Mouse (Mus musculus) intestine, embryonic 15.5 days (tissue): Measurements from ENCODE around the gene Lypd4. TPM values are rescaled to one million over a fixed set of nuclear protein-coding genes. Genes with fewer than 3 reads are reported as not detected.
"Not testable (repeated sequence)": the region's sequence is repeated elsewhere in the genome, so short reads cannot be mapped to it uniquely, and the experiment has no call there.

Source experiments
- ATAC-seq: fragments of 200-750 bp; cut with Nextera tagmentation; 2 replicates; pipeline ENCODE4 v1.8.0; 2017; ENCODE audit warnings: moderate TSS enrichment, moderate library complexity
- H3K27ac ChIP-seq: fragments of 300-500 bp; sonication (generic); 2 replicates; pipeline ENCODE4 v1.5.1; 2015; ENCODE audit warnings: mild to moderate bottlenecking, inconsistent platforms
- H3K27me3 ChIP-seq: fragments of 300-500 bp; sonication (generic); replicated peaks from 2 replicates; pipeline ENCODE4 v1.6.1; 2015; ENCODE audit warnings: inconsistent platforms
- H3K36me3 ChIP-seq: fragments of 300-500 bp; sonication (generic); 2 replicates; pipeline ENCODE4 v1.6.1; 2015; ENCODE audit warnings: inconsistent platforms
- H3K4me1 ChIP-seq: fragments of 300-500 bp; sonication (generic); replicated peaks from 2 replicates; pipeline ENCODE4 v1.6.1; 2015; ENCODE audit warnings: inconsistent platforms
- H3K4me2 ChIP-seq: fragments of 300-500 bp; sonication (generic); replicated peaks from 2 replicates; pipeline ENCODE4 v1.6.1; 2015; ENCODE audit warnings: mild to moderate bottlenecking, inconsistent platforms
- H3K4me3 ChIP-seq: fragments of 300-500 bp; sonication (generic); replicated peaks from 2 replicates; pipeline ENCODE4 v1.5.1; 2015; ENCODE audit warnings: inconsistent platforms
- H3K9ac ChIP-seq: fragments of 300-500 bp; sonication (generic); 2 replicates; pipeline ENCODE4 v1.6.1; 2015; ENCODE audit warnings: inconsistent platforms
- H3K9me3 ChIP-seq: fragments of 300-500 bp; sonication (generic); 2 replicates; pipeline ENCODE4 v1.6.1; 2016; ENCODE audit warnings: inconsistent platforms
- WGBS: fragments of 180-500 bp; shearing (Covaris S2); methylation state at CpG from one replicate; pipeline ENCODE4 v1.1.7; 2015; 5-methylcytosine and 5-hydroxymethylcytosine counted together
- polyA plus RNA-seq: library from polyadenylated mRNA; unstranded; fragments of >200 nt; fragmentation: Nextera tagmentation; extraction: Ambion mirVana; gene quantifications from 2 replicates; pipeline ENCODE4 v1.2.1, GENCODE M21; 2015

Gene Lypd4
- polyA plus RNA-seq, 1 experiment from 2014 or later, result not detected

DNA sequence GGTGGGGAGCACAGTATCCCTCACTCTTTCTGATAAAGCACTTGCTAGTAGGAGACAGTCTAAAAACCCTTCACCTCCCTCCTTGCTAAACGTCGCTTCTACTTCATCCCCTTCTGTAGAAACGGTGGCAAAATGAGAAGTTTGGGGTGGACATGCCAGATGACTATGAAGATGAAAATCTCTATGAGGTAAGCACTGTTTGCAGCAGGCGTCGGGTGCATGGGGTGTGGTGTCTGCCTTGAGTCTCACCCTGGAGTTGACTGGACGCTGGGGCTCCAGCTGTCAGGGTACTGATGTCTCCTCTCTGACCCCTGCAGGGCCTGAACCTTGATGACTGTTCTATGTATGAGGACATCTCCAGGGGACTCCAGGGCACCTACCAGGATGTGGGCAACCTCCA, 31.4 kb upstream of the Lypd4 start:
- Histone ChIP-seq H3K27me3 (no peaks in the 10 kb centered on the region), H3K4me3 (no peak overlapping the region), H3K4me1 (peaks cover 10% of the 10 kb centered on the region), H3K27ac (no peak overlapping the region), H3K36me3 (no peaks in the 10 kb centered on the region), H3K9me3 (no peaks in the 10 kb centered on the region), H3K9ac (no peak overlapping the region), H3K4me2 (no peak overlapping the region)
- WGBS, result 77% methylated on average over 6 of the region's 6 CpGs
- ATAC-seq, result no peak

DNA sequence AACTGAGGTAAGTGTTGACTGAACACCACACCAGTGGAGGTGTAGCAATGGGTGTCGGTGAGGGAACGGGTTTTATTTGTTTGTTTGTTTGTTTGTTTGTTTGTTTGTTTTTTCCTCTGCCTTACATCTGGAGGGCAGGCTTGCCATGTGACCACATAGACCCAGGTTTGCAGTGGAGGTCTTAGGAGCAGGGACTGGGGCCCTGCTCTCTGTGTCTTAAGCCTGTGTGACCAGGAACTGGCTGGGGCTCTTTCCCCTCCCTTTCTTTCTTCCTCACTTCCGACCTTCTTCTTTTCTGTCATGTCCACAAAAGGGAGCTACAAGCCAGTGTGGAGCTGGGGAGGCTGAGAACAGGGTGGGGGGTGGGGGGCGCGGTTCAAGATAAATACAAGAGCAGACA, 28.2 kb upstream of the Lypd4 start:
- WGBS, result 71% methylated on average over 5 of the region's 5 CpGs
- Histone ChIP-seq H3K27me3 (no peaks in the 10 kb centered on the region), H3K9ac (no peak overlapping the region), H3K4me1 (peaks cover 3% of the 10 kb centered on the region; the same call in 1 of the 2 replicates), H3K36me3 (no peaks in the 10 kb centered on the region), H3K4me3 (no peak overlapping the region), H3K9me3 (no peaks in the 10 kb centered on the region), H3K27ac (no peak overlapping the region), H3K4me2 (no peak overlapping the region)
- no peak for ATAC-seq

DNA sequence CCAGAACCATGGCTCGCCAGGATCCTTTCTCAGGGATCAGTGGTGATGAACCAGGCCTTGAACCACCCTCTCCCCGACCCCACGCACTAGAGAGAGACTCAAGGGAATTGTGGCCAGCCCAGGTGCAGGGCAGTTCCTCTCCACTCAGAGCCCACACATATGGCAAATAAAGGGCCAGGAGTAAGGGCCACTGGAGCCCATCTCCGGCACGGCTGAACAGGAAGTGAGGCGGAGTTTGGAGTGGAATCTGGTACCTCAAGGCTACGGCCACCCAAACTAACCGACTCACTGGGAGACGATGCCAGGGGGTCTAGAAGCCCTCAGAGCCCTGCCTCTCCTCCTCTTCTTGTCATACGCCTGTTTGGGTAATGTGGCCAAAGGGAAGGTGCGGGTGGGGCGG, 27.5 kb upstream of the Lypd4 start, which contains the start of gene Cd79a:
Cd79a (plus strand) TSS at position 158 of the 400 bp plus-strand sequence.
- Histone ChIP-seq H3K27ac (no peak within 1 kb of the TSS), H3K9ac (no peak within 1 kb of the TSS), H3K4me2 (no peak within 1 kb of the TSS), H3K27me3 (no peaks in the 10 kb centered on the region), H3K9me3 (no peaks in the 10 kb centered on the region), H3K36me3 (no peaks in the 10 kb centered on the region), H3K4me3 (no peak within 1 kb of the TSS), H3K4me1 (no peaks in the 10 kb centered on the region; the same call in 1 of the 2 replicates)
- WGBS, result 61% methylated on average over 12 of the region's 12 CpGs
- ATAC-seq, result no peak

GRCm38 (mm10) chr7:24896269-24896668, 26.5 kb upstream of the Lypd4 start:
- WGBS, result 89% methylated on average over 8 of the region's 8 CpGs
- Histone ChIP-seq H3K4me1 (no peaks in the 10 kb centered on the region), H3K9ac (no peak overlapping the region), H3K27ac (no peak overlapping the region), H3K4me3 (no peak overlapping the region), H3K9me3 (no peaks in the 10 kb centered on the region), H3K4me2 (no peak overlapping the region), H3K27me3 (no peaks in the 10 kb centered on the region), H3K36me3 (no peaks in the 10 kb centered on the region)
- ATAC-seq, result no peak

DNA sequence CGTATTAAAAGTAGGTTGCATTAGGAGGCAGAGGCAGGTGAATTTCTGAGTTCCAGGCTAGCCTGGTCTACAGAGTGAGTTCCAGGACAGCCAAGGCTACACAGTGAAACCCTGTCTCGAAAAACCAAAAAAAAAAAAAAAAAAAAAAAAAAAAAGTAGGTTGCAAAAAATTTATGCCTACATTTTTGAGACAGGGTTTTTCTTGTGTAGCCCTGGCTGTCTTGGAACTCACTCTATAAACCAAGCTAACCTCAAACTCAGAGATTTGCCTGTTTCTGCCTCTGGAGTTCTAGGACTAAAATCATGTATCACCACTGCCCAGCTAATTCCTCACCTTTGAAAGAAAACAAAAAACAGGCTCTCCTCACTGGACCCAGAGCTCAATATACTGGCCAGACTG, 26.0 kb upstream of the Lypd4 start:
- not testable (repeated sequence) for H3K4me2 ChIP-seq, H3K4me1 ChIP-seq, ATAC-seq, H3K4me3 ChIP-seq, H3K9ac ChIP-seq, H3K27ac ChIP-seq, H3K36me3 ChIP-seq, H3K9me3 ChIP-seq, H3K27me3 ChIP-seq
- 95% methylated on average over 2 of the region's 2 CpGs for WGBS

DNA sequence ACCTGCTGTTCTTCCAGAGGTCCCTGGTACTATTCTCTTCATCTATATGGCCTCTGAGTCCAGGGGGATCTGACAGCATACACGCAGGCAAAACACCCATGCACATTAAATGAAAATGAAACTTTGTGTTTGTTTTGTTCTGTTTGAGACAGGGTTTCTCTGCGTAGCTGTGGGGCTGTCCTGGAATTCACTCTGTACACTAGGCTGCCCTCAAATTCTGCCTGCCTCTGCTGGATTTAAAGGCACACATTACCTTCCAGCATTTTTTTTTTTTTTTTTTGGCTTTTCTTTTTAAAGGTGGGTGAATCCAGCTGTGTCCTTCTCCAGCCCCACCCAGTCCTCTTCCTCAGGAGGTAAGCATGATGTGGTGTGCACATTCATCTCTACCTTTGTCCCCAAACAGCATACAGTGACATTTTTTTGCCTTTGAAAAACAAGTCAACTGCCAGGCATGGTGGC, 22.4 kb upstream of the Lypd4 start:
- peaks cover 4% of the 10 kb centered on the region; the same call in 1 of the 2 replicates for H3K4me1 ChIP-seq
- H3K27ac ChIP-seq, result no peak overlapping the region
- H3K9ac ChIP-seq, result no peak overlapping the region
- no peak for ATAC-seq
- no peaks in the 10 kb centered on the region for H3K27me3 ChIP-seq
- WGBS, result 60% methylated on average over 2 of the region's 2 CpGs
- no peak overlapping the region for H3K4me3 ChIP-seq
- no peak overlapping the region for H3K4me2 ChIP-seq
- H3K9me3 ChIP-seq, result no peaks in the 10 kb centered on the region
- H3K36me3 ChIP-seq, result peaks cover 23% of the 10 kb centered on the region

DNA sequence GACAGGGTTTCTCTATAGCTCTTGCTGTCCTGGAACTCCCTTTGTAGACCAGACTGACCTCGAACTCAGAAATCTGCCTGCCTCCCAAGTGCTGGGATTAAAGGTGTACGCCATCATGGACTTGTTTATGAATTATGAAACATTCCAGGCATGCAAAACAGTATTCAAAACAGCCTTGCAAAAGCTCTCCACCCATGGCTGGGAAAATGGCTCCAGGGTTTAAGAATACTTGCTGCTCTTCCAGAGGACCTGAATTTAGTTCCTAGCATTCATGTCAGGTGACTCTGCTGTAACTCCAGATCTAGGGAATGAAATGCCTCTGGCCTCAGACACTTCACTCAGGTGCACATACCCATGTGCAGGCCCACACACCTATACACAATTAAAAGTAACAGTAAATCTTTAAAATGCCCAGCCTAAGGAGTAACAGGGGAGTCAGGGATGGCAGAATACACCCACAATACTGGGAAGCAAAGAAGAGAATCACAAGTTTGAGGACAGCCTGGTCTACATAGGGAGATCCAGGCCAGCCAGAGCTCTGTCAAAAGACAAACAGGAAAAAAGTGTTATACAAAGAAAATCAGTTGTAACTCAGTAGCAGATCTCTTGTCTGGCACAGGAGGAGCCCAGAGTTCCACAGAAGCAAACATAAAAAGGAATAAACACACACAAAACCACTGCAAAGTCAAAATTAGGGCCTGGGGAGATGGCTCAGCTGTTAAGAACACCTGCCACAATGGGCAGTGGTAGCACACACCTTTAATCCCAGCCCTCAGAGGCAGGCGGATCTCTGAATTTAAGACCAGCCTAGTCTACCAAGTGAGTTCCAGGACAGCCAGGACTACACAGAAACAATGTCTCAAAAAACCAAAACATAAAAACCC, 21.7 kb upstream of the Lypd4 start:
- Histone ChIP-seq H3K9me3 (no peaks in the 10 kb centered on the region), H3K27me3 (no peaks in the 10 kb centered on the region), H3K4me2 (no peak overlapping the region), H3K4me1 (peaks cover 10% of the 10 kb centered on the region; the same call in 1 of the 2 replicates), H3K36me3 (peaks cover 28% of the 10 kb centered on the region), H3K27ac (no peak overlapping the region), H3K9ac (no peak overlapping the region), H3K4me3 (no peak overlapping the region)
- 66% methylated on average over 3 of the region's 3 CpGs for WGBS
- ATAC-seq, result no peak

DNA sequence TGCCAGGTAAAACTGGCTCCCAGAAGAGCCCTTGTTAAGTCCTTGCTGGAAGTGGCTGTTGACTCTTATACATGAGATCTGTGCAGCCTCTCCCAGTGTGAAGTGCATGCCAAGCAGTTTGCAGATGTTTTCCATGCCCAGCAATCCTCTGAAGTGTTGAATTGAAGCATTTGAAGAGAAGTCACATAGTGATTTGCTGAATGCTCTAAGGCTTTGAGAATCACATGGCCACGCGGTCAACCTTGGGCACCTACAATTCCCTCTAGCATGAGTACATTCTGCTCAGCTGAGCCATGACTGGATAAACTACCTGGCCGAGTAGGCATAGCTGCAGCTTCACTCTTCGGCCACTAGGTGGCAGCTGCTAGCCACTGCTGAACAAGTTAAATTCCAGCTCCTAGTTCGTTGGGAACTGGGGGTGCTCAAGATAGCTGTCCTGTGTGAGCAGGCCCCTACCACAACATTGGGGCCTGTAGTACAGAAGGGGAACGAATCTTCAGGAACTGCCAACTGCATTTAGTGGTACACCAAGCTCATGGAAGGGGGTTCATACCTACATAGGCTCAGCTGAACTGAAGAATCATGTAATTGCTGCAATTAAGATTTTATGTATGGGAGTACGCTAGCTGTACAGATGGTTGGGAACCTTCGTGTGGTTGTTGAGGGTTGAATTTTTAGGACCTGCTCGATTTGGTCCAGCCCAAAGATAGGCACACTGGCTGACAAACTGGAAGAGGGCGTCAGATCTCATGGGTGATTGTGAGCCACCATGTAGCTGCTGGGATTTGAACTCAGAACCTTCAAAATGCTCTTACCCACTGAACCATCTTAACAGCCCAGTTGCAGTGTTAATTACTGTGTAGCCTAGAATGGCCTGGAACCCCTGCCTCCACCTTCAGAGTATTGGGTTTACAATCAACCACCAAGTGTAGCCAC, 20.8 kb upstream of the Lypd4 start:
- WGBS, result 25% methylated on average over 10 of the region's 10 CpGs
- peak overlapping the region; percentile 58 for H3K27ac ChIP-seq
- peaks cover 28% of the 10 kb centered on the region for H3K36me3 ChIP-seq
- H3K9me3 ChIP-seq, result no peaks in the 10 kb centered on the region
- peaks cover 19% of the 10 kb centered on the region for H3K4me1 ChIP-seq
- no peak overlapping the region for H3K4me3 ChIP-seq
- H3K27me3 ChIP-seq, result no peaks in the 10 kb centered on the region
- ATAC-seq, result peak; percentile 68
- H3K9ac ChIP-seq, result no peak overlapping the region
- no peak overlapping the region for H3K4me2 ChIP-seq

GRCm38 (mm10) chr7:24889431-24890220, 19.9 kb upstream of the Lypd4 start:
- Histone ChIP-seq H3K4me1 (peaks cover 19% of the 10 kb centered on the region), H3K9ac (no peak overlapping the region), H3K27ac (peak overlapping the region; percentile 58), H3K4me3 (no peak overlapping the region), H3K4me2 (no peak overlapping the region), H3K27me3 (no peaks in the 10 kb centered on the region), H3K9me3 (no peaks in the 10 kb centered on the region), H3K36me3 (peaks cover 28% of the 10 kb centered on the region)
- no peak for ATAC-seq
- WGBS, result 79% methylated on average over 6 of the region's 6 CpGs

DNA sequence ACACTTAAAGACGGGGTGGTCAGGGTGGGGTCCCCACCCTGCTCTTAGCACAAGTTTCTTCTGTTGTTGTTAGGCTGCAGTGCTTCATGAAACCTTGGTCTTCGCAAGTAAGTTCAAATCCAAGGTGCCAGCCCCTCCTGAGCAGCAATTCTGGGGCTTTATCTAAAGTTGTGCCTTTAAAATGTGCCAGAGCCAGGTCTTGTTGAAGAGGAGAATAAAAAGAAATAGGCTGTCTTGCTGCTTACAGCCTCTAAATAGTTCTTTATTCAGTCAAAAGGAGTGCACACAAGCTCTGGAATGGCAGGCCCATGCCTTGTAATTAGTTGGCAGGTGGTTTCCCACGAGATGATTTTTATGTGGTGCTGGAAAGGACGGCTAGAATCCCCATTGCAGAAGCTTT, 17.4 kb upstream of the Lypd4 start:
- H3K9me3 ChIP-seq, result no peaks in the 10 kb centered on the region
- WGBS, result 63% methylated on average over 4 of the region's 4 CpGs
- no peak for ATAC-seq
- H3K4me1 ChIP-seq, result peaks cover 19% of the 10 kb centered on the region
- H3K27ac ChIP-seq, result 0 out of 2 replicates have a peak overlapping the region, but pooled peaks have one; percentile 7
- peaks cover 28% of the 10 kb centered on the region for H3K36me3 ChIP-seq
- peak overlapping the region; percentile 100 for H3K9ac ChIP-seq
- peak overlapping the region; percentile 80 for H3K4me2 ChIP-seq
- no peaks in the 10 kb centered on the region for H3K27me3 ChIP-seq
- peak overlapping the region; percentile 99 for H3K4me3 ChIP-seq

- no peaks in the 10 kb centered on the region for H3K27me3 ChIP-seq
- H3K9me3 ChIP-seq, result no peaks in the 10 kb centered on the region
- H3K4me1 ChIP-seq, result peaks cover 19% of the 10 kb centered on the region
- no peak for ATAC-seq
- peak overlapping the region; percentile 80 for H3K4me2 ChIP-seq
- H3K27ac ChIP-seq, result no peak overlapping the region
- peak overlapping the region; percentile 99 for H3K4me3 ChIP-seq
- H3K36me3 ChIP-seq, result peaks cover 28% of the 10 kb centered on the region
- 45% methylated on average over 4 of the region's 4 CpGs for WGBS
- H3K9ac ChIP-seq, result peak overlapping the region; percentile 100
These were observed 16.5 kb upstream of the Lypd4 start for GRCm38 (mm10) chr7:24886308-24886633.
